Mouse (Mus musculus): Measurements from ENCODE around the gene 5730522E02Rik.

GRCm38 (mm10) chr11:25926267-25926666 is 284.3 kb downstream of the 5730522E02Rik start:
- no peak for TF ChIP-seq CTCF (IDR thresholded peaks at IDR 0.05; ENCODE audit: low read depth, low read length)
- TF ChIP-seq POLR2A (IDR thresholded peaks at IDR 0.05; ENCODE audit: borderline replicate concordance, low read depth, low read length) = no peak
